Mouse (Mus musculus) liver, postnatal 0 days (tissue): ENCODE measurements around the gene Rpusd2.

ENCODE experiments used
- CTCF ChIP-seq: sonication (generic); IDR thresholded peaks from 2 replicates; pipeline ENCODE4 v1.5.1; 2016; ENCODE audit warnings: antibody characterized with exemption, low read depth
- EP300 ChIP-seq: IDR thresholded peaks from 2 replicates; pipeline ENCODE4 v1.6.1; 2016; ENCODE audit warnings: antibody characterized with exemption, low read depth, mild to moderate bottlenecking

DNA sequence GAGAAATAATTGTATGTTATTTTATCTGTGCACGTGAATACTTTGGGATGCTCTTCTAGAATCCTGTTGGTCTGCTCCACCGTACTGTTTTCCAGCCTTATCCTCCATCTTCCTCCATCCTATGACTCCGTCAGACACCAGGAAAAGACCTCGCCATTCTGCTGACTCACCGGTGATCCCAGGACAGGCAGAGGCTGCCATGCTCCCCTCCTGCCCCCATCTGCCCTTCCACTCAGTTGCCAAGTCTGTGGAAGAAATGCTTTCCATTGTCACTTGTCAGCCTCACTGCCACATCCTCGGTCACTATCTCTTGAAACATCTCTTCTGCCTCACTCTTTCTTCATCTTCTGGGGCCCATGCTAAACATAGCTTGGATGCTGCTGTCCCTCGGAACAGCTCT lies 27.7 kb upstream of the Rpusd2 start:
- TF ChIP-seq CTCF, result no peak
- no peak for TF ChIP-seq EP300
